ENCODE assay signal across 21 mouse cellular contexts in the genomic region with DNA sequence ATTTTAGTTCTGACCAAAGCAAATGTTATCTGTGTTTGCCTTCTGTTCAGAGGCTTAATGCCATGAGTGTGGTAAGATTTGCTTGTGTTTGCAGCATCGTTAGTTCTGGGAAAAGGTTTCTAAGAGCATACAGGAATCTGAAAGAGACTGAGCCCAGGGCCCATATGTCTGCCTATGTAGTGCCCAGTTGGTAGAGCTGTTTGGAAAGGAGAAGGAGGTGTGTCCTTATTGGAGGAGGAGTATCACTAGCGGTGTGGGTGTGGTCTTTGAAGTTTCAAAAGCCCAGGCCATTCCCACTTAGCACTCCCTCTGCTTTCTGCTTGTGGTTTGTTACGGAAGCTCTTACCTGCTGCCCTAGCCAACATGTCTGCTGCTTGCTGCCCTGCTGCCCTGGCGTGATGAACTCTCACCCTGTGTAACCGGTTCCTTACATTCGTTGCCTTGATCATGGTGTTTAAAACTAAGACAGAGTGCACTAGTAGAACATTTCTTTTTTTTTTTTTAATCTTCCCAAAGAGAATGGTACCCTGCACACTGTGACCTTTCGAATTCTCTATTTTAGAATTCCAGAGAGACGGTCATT. TPM values are rescaled to one million over a fixed set of nuclear protein-coding genes. Genes with fewer than 3 reads are reported as not detected.
DNase-seq lines count a peak whose midpoint lies in the region; ATAC-seq and TF ChIP-seq lines count a peak whose summit lies in the region.
"Had no signal": no experiment of that assay in that cellular context is flagged by ENCODE, and none has a peak within 500 bp of the region (broad histone marks: within the 10 kb centered on the region; RNA-seq: fewer than 3 reads in every experiment).

No protein-coding gene starts in this region.

- H3K4me1 ChIP-seq in heart, embryonic 16.5 days (ENCODE audit: control insufficient read depth, insufficient read depth, low read length), result no peaks in the 10 kb centered on the region
- H3K4me1 ChIP-seq in intestine, embryonic 16.5 days (ENCODE audit: control insufficient read depth, insufficient read depth, low read length), result peaks cover 4% of the 10 kb centered on the region
- H3K4me1 ChIP-seq in neural tube, embryonic 15.5 days, result no peaks in the 10 kb centered on the region
- 0 out of 2 replicates have a peak, but pooled peaks cover 3% of the 10 kb centered on the region for H3K4me1 ChIP-seq in hindbrain, embryonic 13.5 days (replicated peaks)
- H3K4me1 ChIP-seq: embryonic facial prominence, embryonic 15.5 days; forebrain, embryonic 12.5 days; hindbrain, embryonic 12.5 days; limb, embryonic 15.5 days had no signal

- no peak overlapping the region for H3K4me3 ChIP-seq in heart, embryonic 16.5 days (ENCODE audit: low read length)
- no peak overlapping the region for H3K4me3 ChIP-seq in intestine, embryonic 16.5 days (ENCODE audit: low read length)
- H3K4me3 ChIP-seq in neural tube, embryonic 15.5 days (replicated peaks), result no peak overlapping the region
- H3K4me3 ChIP-seq in gastrocnemius, adult 2 months, result no peak overlapping the region
- no peak overlapping the region for H3K4me3 ChIP-seq in hindbrain, embryonic 13.5 days
- H3K4me3 ChIP-seq: embryonic facial prominence, embryonic 15.5 days; forebrain, embryonic 12.5 days; heart, embryonic 12.5 days; hindbrain, embryonic 12.5 days; limb, embryonic 15.5 days; midbrain, embryonic 10.5 days had no signal

- 0 out of 2 replicates have a peak, but pooled peaks cover 3% of the 10 kb centered on the region for H3K9me3 ChIP-seq in heart, embryonic 16.5 days (replicated peaks; ENCODE audit: control insufficient read depth, low read length)
- 0 out of 2 replicates have a peak, but pooled peaks cover 3% of the 10 kb centered on the region for H3K9me3 ChIP-seq in intestine, embryonic 16.5 days (ENCODE audit: control insufficient read depth, low read length)
- H3K9me3 ChIP-seq in neural tube, embryonic 15.5 days (replicated peaks), result no peaks in the 10 kb centered on the region
- H3K9me3 ChIP-seq in hindbrain, embryonic 13.5 days, result no peaks in the 10 kb centered on the region; the same call in 1 of the 2 replicates
- H3K9me3 ChIP-seq: embryonic facial prominence, embryonic 15.5 days; forebrain, embryonic 12.5 days; hindbrain, embryonic 12.5 days; limb, embryonic 15.5 days; midbrain, embryonic 10.5 days had no signal

- no peaks in the 10 kb centered on the region for H3K27me3 ChIP-seq in heart, embryonic 16.5 days (ENCODE audit: control insufficient read depth, insufficient read depth, low read length)
- no peaks in the 10 kb centered on the region for H3K27me3 ChIP-seq in intestine, embryonic 16.5 days (replicated peaks; ENCODE audit: control insufficient read depth, insufficient read depth, low read length)
- H3K27me3 ChIP-seq in neural tube, embryonic 15.5 days (replicated peaks), result no peaks in the 10 kb centered on the region
- H3K27me3 ChIP-seq in hindbrain, embryonic 13.5 days, result no peaks in the 10 kb centered on the region
- H3K27me3 ChIP-seq: embryonic facial prominence, embryonic 15.5 days; forebrain, embryonic 12.5 days; heart, embryonic 12.5 days; hindbrain, embryonic 12.5 days; limb, embryonic 15.5 days had no signal

- DNase-seq in heart, postnatal 10 days, result no peak
- peak; percentile 70 for DNase-seq in ES-CJ7 (ENCODE audit: low read depth, low spot score)
- peak; percentile 22 to 27 for DNase-seq in lung, postnatal 4 days
- no peak for DNase-seq in gastrocnemius, adult 2 months
- DNase-seq: B cell, adult 2 months; cerebellum, adult 11 months; gastrocnemius, postnatal 10 days; kidney, adult 2 months had no signal

- TF ChIP-seq CTCF in gastrocnemius, adult 2 months (IDR thresholded peaks at IDR 0.05), result no peak

- intact Hi-C loops in heart, postnatal 10 days (cut with DNase I), result no loop called here
- intact Hi-C loops in gastrocnemius, adult 2 months (cut with DNase I), result no loop called here

- no peak overlapping the region for H3K27ac ChIP-seq in heart, embryonic 16.5 days (ENCODE audit: low read length)
- no peak overlapping the region for H3K27ac ChIP-seq in intestine, embryonic 16.5 days (ENCODE audit: low read length)
- no peak overlapping the region for H3K27ac ChIP-seq in neural tube, embryonic 15.5 days (replicated peaks)
- H3K27ac ChIP-seq in gastrocnemius, adult 2 months, result no peak overlapping the region
- H3K27ac ChIP-seq in hindbrain, embryonic 13.5 days, result no peak overlapping the region
- H3K27ac ChIP-seq: embryonic facial prominence, embryonic 15.5 days; forebrain, embryonic 12.5 days; hindbrain, embryonic 12.5 days; limb, embryonic 15.5 days; midbrain, embryonic 10.5 days had no signal

- WGBS in heart, embryonic 16.5 days, result 69% methylated on average over 8 of the region's 8 CpGs
- 60% methylated on average over 8 of the region's 8 CpGs for WGBS in intestine, embryonic 16.5 days
- WGBS in neural tube, embryonic 15.5 days, result 84% methylated on average over 8 of the region's 8 CpGs
- WGBS in hindbrain, embryonic 13.5 days, result 77% methylated on average over 8 of the region's 8 CpGs

- H3K36me3 ChIP-seq in heart, embryonic 16.5 days (ENCODE audit: control insufficient read depth, insufficient read depth), result no peaks in the 10 kb centered on the region
- H3K36me3 ChIP-seq in intestine, embryonic 16.5 days (ENCODE audit: control insufficient read depth, insufficient read depth, low read length), result no peaks in the 10 kb centered on the region
- no peaks in the 10 kb centered on the region for H3K36me3 ChIP-seq in neural tube, embryonic 15.5 days
- H3K36me3 ChIP-seq in hindbrain, embryonic 13.5 days, result no peaks in the 10 kb centered on the region
- H3K36me3 ChIP-seq: embryonic facial prominence, embryonic 15.5 days; forebrain, embryonic 12.5 days; heart, embryonic 12.5 days; hindbrain, embryonic 12.5 days; limb, embryonic 15.5 days; midbrain, embryonic 10.5 days had no signal

- H3K9ac ChIP-seq in heart, embryonic 16.5 days (ENCODE audit: low read length), result no peak overlapping the region
- no peak overlapping the region for H3K9ac ChIP-seq in intestine, embryonic 16.5 days (ENCODE audit: low read depth, low read length)
- H3K9ac ChIP-seq in neural tube, embryonic 15.5 days (replicated peaks), result no peak overlapping the region
- no peak overlapping the region for H3K9ac ChIP-seq in hindbrain, embryonic 13.5 days
- H3K9ac ChIP-seq: embryonic facial prominence, embryonic 15.5 days; forebrain, embryonic 12.5 days; heart, embryonic 12.5 days; hindbrain, embryonic 12.5 days; limb, embryonic 15.5 days had no signal

- peak; percentile 23; the same call in 1 of the 2 replicates for ATAC-seq in heart, embryonic 16.5 days (replicated peaks; ENCODE audit: extremely low read depth, insufficient read depth, low FRiP score)
- ATAC-seq in intestine, embryonic 16.5 days, result peak; percentile 68
- no peak for ATAC-seq in neural tube, embryonic 15.5 days (ENCODE audit: low FRiP score)
- no peak for ATAC-seq in hindbrain, embryonic 13.5 days (ENCODE audit: low FRiP score)

- no peak overlapping the region for H3K4me2 ChIP-seq in heart, embryonic 16.5 days (ENCODE audit: low read depth, low read length)
- no peak overlapping the region for H3K4me2 ChIP-seq in intestine, embryonic 16.5 days (ENCODE audit: low read depth, low read length)
- no peak overlapping the region for H3K4me2 ChIP-seq in neural tube, embryonic 15.5 days
- no peak overlapping the region for H3K4me2 ChIP-seq in hindbrain, embryonic 13.5 days
- H3K4me2 ChIP-seq: embryonic facial prominence, embryonic 15.5 days; forebrain, embryonic 12.5 days; heart, embryonic 12.5 days; hindbrain, embryonic 12.5 days; limb, embryonic 15.5 days had no signal

RNA-seq across cellular contexts. Expression of a gene that starts 48.3 kb away (rescaled TPM):
- 0.24 and 0.46 TPM in 2 replicates for polyA plus RNA-seq in heart, embryonic 16.5 days (2015; fragmentation: Nextera tagmentation; extraction: Ambion mirVana)
- under 1 TPM in 1 of 2 experiments, not detected in 1; 0.19 TPM for total RNA-seq in heart, postnatal 10 days (2021)
- polyA plus RNA-seq in intestine, embryonic 16.5 days (2015; fragmentation: Nextera tagmentation; extraction: Ambion mirVana), result 0.10 TPM in 1 of 2 replicates, not detected in the other
- polyA plus RNA-seq in neural tube, embryonic 15.5 days (2015; fragmentation: Nextera tagmentation; extraction: Ambion mirVana), result 0.14 and 0.66 TPM in 2 replicates
- total RNA-seq in gastrocnemius, adult 2 months (2021), result not detected
- polyA plus RNA-seq in hindbrain, embryonic 13.5 days (2015; fragmentation: Nextera tagmentation; extraction: Ambion mirVana), result 0.05 TPM in 1 of 2 replicates, not detected in the other
- total RNA-seq: gastrocnemius, postnatal 10 days; left cerebral cortex, adult 18-20 months had no signal
- polyA plus RNA-seq: forebrain, embryonic 12.5 days; heart, embryonic 12.5 days; hindbrain, embryonic 12.5 days; large intestine, adult 2 months; midbrain, embryonic 10.5 days; neural tube, embryonic 11.5 days had no signal

Comparison
In these comparisons a context has a peak if more than half of its experiments do, and no peak if none do; other contexts are left out.
1. ATAC-seq: peak in heart, embryonic 16.5 days (single experiment) and intestine, embryonic 16.5 days (single experiment); none in neural tube, embryonic 15.5 days (single experiment) and hindbrain, embryonic 13.5 days (single experiment).
2. DNase-seq: peak in ES-CJ7 (single experiment) and lung, postnatal 4 days (2 of 2); none in heart, postnatal 10 days (0 of 2) and gastrocnemius, adult 2 months (single experiment).